Mouse (Mus musculus) spleen, postnatal 10 days (tissue): ENCODE measurements around the gene Tedc2.

Experiments used
- DNase-seq, 2 experiments: peaks; one replicate each; pipeline ENCODE4 v3.0.0; 2021 to 2022; ENCODE audit warnings: low spot score in 2 of 2

Tedc2 gene

DNA sequence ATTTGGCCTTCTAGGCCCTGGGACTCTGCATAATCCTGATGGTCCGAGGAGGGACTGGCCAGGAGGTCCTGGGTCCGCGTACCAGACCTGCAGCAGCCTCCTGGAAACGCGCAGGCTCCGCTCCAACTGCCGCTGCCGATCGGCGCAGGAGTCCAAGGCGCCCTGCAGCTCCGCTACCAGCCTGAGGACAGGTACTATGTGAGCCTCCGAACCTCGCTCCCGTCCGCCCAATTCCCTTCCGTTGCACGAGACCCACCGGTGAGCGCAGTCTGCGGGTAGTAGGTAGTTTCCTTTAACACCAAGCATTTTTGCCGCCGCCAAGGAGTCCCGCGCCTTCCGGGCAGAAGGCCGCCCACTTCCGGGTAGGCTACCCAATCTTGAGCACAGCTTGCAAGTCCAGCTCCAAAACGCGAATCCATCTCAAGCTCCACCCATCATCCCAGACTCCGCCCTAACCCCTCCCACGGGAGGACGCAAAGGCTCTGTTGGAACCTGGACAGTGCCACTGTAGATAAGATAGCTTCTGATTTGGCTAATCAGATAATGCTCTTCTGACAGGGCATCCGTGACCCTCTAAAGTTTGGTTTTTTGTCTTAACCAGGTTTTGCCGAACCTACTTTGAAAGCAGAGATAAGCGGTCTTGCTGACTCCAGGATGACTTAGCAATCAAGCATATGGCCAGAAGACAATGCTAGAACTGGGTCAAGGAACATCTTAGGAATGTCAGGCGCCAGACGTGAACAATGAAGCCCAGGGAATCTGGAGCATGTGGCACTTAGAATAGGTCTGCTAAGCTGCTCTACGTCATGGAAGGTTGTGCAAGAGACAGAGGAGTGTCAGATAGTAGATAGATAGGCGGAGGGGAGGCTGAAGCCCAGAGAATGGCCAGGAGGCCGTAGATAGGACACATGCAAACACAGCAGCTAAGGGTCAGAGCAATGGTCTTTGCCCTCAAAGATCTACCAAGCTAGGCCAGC lies at the start of gene Tedc2:
Tedc2 (minus strand) TSS at position 417 of the 977 bp plus-strand sequence.
- peak; percentile 86 to 93 for DNase-seq

DNA sequence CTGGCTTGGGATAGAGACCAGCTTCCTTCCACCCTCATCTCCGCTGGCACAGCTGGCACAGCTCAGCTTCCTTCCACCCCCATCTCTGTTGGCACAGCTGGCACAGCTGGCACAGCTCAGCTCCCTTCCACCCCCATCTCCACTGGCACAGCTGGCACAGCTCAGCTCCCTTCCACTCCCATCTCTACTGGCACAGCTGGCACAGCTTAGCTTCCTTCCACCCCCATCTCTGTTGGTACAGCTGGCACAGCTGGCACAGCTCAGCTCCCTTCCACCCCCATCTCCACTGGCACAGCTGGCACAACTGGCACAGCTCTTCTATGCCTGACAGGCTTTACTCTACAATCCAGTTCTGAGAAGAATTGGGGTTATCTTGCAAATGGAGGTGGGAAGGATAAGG lies 46.5 kb upstream of the Tedc2 start:
- DNase-seq: no peak

DNA sequence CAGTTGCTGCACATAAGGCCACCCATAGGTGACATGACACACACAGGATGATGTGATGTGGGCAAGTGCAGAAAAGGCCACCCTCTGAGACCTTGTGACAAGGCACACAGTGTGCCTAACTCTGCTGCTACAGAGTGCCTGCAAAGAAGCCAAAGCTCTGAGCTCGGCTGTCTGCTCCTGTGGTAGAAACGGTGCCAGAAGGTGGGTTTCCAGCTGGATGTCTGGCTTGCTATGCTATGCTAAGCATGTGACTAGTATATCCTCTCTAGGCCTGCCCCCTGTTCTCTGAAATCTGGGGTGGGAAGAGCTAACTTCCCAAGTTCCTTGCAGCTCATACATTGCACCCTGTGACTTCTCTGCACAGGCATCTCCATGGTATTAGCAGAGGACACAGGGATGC lies 44.1 kb upstream of the Tedc2 start:
- no peak for DNase-seq

DNA sequence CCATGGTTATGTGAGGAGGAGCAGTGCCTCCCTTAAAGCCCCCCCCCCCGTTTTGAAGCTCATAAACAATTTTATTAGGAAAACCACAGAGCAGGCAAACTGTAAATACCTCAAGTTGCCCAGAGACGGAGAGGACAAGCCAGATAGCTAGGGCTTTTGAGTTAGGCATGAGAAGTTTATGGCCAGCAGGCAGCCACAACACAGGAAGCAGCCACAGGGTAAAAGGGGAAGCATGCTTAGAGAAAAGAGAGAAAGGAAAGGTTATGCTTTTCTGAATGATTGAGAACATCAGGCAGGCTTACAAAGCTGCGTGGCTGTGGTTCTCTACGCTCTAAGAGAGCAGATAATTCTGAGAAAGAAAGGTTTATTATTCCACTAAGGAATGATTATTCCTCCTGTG lies 39.9 kb upstream of the Tedc2 start:
- no peak for DNase-seq

DNA sequence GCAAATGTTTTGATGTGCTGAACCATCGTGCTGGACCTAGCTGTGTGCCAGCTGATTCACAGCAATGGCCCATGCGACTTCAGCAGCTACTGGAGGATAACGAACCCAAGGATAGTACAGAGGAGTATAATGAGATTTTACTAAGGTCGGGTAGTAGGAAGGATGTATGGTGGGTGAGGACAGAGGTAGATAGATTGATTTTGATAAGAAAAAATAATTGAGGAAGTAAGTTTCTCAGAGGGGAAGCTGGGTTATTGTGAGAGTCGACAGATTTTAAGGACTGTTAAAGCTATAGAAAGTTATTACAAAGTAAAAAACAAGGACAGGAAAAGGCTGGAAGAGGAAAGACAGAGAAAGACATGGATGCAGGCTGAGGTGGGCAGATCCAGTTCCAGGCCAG lies 39.1 kb upstream of the Tedc2 start:
- DNase-seq: no peak

DNA sequence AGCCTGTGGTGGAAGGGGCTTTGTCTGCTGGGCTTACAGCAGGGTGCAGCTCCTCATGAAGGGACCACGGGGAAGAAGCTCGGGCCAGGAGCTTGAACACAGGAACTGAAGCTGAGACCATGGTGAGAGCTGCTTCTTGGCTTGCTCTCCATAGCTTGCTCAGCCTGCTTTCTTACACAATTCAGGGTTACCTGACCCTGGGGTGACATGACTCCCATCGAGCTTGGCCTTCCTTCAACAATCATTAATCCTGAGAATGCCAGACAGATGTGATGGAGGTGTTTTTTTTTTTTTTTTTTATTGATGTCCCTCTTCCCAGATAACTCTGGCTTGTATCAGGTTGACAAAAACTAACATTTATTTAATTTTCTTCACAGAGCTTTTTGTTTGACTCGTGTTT lies 38.3 kb upstream of the Tedc2 start:
- no peak for DNase-seq

DNA sequence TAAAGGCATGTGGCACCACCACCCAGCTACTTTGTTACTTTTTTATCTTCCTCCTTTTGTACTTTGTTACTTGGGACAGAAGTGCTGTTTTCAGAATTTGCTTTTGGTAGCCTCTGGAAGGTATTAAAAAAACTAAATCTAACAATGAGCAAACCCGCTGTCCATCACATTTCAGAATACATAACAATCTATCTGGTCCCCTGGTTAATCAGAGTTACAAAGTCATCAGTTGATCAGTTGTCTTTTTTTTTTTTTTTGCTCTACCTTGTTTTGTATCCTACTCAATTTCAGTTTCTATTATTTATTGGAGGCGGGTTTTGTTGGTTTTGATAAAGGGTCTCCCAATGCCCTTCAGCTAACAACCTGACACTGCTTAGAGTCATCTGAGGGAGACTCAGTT lies 31.7 kb upstream of the Tedc2 start:
- DNase-seq: no peak

DNA sequence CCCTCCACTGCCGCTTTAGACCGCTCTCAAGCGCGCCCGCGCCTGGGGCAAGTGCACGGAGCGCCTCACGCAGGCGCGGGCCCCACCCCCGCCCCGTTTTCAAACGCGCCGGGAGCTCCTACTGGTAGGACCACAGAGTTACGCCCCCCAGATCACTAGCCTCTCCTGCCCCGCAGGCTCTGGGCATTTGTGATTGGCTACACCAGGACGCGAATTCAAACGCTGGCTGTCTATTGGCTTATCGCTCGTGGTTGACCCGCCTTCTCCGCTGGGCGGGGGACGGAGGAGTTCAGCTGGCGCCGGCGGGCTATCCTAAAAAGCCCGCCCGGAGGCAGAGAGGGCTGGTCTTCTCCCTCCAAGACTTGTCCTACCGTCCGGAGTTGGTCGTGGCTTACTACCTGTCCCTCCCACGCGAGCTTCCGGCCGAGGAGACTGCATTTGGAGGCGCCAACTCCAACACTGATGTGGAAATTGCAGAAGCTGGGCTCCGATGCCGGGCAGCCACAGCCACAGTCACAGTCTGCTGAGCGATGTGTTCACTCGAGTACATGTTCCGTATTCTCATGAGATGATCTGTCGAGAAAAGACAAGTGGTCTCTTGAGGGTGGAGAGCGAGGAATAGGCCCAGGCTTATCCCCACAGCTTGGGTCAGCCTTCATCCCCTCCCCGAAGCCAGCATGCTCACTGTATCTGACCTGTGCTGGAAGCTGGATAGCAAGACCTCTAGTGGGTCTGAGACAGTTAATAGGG lies 30.8 kb upstream of the Tedc2 start, which contains the start of gene Ccnf:
Ccnf (minus strand) TSS at position 165 of the 750 bp plus-strand sequence.
- peak; percentile 94 to 96 for DNase-seq

DNA sequence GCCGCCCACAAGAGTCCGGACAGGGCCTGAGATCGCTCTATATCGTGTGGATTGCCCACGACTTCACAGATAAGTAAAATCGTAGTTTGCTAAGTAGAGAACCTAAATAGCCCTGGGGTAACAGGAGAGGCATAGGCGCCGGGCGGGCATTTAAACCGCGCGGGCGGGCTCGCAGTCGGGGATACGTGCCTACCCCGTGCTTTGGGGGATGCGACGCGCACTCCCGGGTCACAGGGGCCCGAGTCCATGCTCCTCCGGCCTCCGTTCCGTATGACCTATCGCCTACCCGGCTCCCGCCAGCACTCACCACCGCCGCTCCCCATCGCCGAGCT lies 30.3 kb upstream of the Tedc2 start:
- DNase-seq: no peak

DNA sequence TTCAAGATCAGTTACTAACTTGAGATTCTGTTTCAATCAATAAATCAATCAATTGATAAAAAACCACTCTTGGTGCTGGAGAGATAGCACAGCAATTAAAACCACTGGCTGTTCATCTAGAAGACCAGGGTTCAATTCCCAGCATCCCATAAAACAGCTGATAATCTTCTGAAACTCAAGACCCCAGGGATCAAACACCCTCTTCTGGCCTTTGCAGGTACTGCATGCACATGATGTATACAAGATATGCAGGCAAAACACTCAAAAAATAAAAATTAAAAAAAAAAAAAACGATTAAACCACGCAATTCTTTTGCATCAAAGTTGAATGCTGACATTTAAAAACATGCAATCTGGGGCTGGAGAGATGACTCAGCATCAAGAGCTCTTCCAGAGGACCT lies 28.0 kb upstream of the Tedc2 start:
- DNase-seq: peak in 1 of 2 experiments; percentile 66

DNA sequence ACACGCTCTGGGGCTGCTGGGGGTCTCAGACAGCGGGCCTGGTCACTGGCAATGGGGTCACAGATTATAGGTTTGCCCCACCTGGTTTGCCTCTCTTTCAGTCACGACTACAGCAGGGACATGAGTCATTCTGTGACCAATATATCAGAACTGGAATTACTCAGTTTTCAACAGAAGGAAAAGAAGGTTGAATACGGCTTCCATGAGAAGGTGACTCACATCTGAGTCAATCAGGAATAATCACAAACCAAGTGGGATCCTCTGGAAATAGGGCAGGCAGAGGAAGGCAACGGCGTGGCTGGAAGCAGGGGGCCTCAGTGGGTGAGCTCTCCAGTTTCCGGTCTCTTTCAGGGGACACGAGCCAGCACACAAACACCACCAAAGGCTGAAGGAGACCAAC lies 23.4 kb upstream of the Tedc2 start:
- no peak for DNase-seq

DNA sequence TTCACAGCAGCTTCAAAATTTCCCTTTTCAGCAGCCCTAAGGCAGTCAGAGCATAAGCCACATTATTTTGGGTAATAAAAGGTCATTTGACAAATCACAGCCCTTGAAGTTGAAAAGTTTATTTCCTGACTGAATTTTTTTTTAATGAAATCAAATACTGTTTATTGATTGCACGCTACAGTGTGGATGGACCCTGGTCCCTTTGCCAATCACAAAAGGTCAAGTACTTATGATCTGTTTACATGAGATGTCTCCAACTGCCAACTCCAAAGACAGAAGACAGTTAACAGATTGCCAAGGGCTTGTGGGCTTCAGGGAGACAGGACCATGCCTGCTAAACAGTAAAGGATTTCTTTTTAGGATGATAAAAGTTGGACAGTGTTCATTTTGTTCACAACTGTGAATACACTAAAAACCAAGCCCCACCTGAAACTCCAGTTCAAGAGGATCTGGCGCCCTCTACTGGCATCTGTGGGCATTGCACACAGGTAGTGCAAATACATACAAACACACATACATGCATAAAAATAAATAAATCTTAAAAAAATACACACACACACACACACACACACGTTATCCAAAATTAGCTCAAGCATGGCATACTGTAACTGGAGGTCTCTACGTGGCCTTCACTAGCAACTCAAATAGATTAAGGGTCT lies 22.8 kb upstream of the Tedc2 start:
- DNase-seq: peak; percentile 60 to 83

DNA sequence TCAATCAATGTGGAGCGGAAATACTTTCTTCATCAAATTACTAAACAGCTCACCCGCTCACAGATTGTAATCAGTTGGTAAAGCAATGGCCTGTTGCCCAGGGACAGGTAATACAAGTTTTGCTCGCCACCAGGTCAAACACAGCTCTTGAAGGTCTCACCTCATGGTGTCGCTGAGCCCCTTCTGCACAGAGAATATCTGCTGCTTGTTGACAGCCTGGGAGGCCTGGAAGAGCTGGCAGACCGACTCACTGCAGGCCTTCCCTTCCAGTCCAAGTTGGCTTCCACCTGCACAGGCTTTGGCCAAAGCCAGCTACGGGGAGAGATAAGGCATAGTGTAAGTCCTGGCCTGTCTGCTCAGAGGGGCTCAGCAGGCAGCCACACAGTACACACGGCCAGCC lies 16.3 kb upstream of the Tedc2 start:
- no peak for DNase-seq

DNA sequence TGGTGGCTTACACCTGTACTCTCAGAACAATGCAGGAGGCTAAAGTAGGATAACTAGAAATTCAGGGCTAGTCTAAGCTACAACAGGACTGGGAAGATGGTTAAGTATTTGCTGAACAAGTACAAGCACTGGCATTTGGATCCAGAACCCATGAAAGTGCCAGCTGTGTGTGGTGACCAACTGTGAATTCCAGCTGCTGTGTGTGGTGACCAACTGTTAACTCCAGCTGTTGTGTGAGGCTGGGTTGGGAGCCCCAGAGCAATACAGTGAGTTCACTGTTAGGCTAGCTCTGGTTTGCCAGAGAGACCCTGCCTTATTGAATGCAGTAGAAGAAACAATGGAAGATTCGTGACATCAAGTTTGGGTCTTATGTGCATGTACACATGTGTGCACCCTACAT lies 15.8 kb upstream of the Tedc2 start:
- DNase-seq: no peak

DNA sequence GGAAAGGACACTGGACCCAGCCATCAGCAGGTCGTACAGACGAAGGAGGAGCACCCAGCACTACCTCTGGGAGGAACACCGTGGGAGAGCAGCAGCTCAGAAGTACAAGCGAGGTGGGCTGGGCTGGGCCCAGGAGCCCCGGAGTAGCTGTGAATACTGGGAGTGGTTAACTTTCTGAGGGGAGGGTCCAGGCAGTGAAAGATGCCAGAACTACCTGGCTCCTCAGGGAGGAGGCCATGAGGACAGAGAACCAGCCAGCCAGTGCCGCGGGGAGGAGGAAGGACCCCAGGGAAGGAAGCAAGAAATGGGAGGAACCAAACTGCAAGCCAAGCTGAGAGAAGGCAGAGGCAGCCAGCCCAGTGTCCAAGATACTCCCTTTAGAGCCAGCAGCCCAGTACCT lies 7.3 kb upstream of the Tedc2 start:
- no peak for DNase-seq

DNA sequence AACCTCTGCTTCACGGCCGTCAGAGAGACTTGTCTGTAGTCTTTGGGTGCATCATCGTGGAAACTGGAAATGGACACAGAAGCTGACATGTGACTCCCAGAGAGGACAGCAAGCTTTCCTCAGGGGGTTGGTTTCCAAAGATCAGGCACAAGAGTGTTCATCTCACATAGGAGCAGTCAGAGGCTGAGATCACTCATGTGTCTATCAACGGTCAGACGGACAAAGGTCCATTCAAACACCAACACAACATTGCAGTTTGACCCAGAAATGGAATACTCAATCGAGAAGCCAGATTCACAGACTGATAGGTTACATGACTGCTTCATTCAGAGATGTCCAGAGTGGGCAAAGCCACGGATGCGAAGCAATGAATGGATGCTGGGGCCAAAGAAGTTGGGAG lies 6.1 kb upstream of the Tedc2 start:
- no peak for DNase-seq

DNA sequence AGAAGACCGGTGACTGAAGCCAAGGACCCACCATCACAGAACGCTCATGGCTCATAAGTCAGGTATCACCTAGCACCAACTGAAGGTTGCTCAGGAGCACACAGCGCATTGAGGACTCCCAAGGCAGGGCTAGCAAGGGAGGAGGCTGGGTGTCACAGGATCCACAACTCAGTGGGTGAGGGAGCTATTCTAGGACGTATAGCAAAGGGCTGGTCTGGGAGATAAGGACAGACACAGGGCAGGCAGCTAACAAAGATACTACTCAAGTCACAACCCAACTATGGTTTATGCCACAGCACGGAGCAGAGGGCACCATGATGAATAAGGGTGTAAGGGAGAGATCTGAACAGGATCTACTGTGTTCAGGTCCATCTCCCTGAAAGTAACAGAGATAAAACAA lies 5.2 kb upstream of the Tedc2 start:
- peak in 1 of 2 experiments; percentile 47 for DNase-seq

DNA sequence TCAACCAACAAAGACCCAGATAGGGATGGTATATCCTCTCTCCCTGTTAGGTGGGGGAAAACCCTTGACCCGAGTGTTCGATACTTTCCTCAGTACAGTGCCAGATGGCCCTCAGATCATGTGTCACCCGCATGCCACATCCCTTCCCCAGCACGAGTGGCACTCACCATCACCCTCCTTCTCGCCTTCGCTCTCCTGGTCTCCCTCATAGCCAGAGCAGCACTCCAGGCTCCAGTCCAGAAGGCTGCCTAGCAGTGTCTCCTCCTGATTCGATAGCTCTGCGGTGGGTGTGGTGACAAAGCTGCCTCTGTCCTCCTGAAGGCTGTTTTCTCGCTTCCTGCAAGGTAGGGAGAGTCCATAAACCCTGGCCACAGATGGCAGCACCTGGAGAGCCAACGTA lies 4.1 kb upstream of the Tedc2 start:
- no peak for DNase-seq

DNA sequence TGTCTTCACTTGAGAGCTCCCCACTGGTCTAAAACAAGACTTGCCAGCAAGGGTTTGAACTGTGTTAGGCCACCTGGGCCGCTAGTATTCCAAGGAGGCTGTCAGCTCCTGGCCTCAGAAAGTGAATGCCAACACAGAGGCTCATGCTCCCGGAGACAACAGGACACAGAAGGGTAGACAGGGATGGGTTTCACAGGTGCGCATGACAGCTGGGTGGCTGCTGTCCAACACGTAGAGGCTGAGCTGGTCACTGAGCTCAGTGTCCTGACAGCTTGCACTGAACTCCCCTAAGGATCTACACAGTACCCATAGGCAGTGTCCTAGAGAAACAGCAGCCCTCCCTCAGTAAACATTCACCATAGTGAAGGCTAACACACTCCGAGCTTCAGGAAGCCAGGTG lies 2.9 kb upstream of the Tedc2 start:
- DNase-seq: no peak

DNA sequence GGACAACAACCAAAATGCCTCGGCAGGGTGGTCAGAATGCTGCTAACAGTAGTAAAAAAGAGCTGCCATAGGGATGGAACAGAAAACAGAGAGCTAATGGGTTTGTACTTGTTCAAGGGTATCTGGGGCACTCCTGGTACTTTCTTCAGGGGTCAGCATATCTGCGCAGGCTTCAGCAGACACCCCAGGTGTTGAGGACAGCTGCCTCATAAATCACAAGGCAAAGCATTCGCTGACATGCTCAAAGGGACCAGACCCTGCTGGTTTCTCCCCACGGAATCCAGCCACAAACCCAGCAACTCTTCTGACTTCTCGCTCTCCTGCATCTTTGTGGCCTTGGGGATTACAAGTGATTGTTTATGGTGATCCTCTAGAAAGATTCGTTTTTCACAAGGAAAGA lies 2.0 kb upstream of the Tedc2 start:
- DNase-seq: no peak

DNA sequence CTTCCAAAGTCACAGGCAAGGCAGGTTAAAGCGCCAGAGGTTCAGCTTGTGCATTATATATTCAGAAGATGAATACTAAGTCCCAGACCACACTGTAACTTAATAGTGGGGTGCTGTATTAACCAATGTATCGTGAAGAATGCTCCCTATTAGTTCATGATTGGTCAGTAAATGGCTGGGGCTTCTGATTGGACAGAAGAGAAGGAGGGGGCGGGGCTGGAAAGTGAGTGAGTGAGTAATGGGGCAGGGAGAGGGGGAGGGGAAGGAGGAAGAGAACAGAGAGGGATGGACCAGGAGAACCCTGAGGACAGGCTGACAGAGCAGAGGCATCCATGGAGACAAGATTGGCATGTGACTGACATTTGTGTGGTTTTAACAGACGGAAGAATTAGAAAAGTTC lies 3.8 kb downstream of the Tedc2 start:
- no peak for DNase-seq

DNA sequence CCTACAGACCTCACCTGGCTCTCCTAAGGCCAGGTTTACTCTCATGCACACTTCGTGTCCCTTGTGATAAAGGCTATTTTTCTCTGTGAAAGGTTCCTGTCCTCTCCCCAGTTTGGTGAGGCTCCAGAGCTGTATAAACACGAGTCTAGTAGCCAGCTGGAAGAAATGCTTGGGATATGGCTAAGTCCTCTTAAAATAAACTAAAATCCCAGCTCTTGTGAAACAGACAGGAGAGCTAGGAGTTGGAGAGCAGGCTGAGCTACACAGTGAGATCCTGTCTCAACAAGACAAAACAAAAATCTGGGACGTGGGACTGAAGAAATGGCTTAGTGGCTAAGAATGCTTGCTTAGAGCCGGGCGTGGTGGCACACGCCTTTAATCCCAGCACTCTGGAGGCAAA lies 7.5 kb downstream of the Tedc2 start:
- no peak for DNase-seq
